14 mouse cellular contexts compared by ENCODE assay signal in genomic region chr12:107950667-107951179, GRCm38 (mm10). TPM values are rescaled to one million over a fixed set of nuclear protein-coding genes. Genes with fewer than 3 reads are reported as not detected.
DNase-seq lines count a peak whose midpoint lies in the region; ATAC-seq and TF ChIP-seq lines count a peak whose summit lies in the region.
"Had no signal": no experiment of that assay in that cellular context is flagged by ENCODE, and none has a peak within 500 bp of the region (broad histone marks: within the 10 kb centered on the region; RNA-seq: fewer than 3 reads in every experiment).

No protein-coding gene starts in this region.

- 60% methylated on average over 20 of the region's 20 CpGs for WGBS in heart, postnatal 0 days
- 19% methylated on average over 20 of the region's 20 CpGs for WGBS in limb, embryonic 15.5 days

- TF ChIP-seq POLR2A in embryonic fibroblast, embryonic 13.5 days (IDR thresholded peaks at IDR 0.05; ENCODE audit: low read depth, low read length): no peak

- H3K4me2 ChIP-seq in heart, postnatal 0 days (ENCODE audit: low read depth, low read length): peak overlapping the region; percentile 24
- H3K4me2 ChIP-seq in limb, embryonic 15.5 days: peak overlapping the region; percentile 38

- no peak for TF ChIP-seq EP300 in heart, postnatal 0 days (IDR thresholded peaks at IDR 0.05; ENCODE audit: low read depth)

- H3K9ac ChIP-seq in heart, postnatal 0 days (replicated peaks; ENCODE audit: low read depth, low read length): no peak overlapping the region
- no peak overlapping the region for H3K9ac ChIP-seq in limb, embryonic 15.5 days

- H3K27ac ChIP-seq in heart, postnatal 0 days (ENCODE audit: low read depth): no peak overlapping the region
- peak overlapping the region; percentile 83 for H3K27ac ChIP-seq in embryonic fibroblast, embryonic 13.5 days (ENCODE audit: insufficient read depth, low read length)
- H3K27ac ChIP-seq in limb, embryonic 15.5 days: peak overlapping the region; percentile 50; the same call in 1 of the 2 replicates
- no peak overlapping the region for H3K27ac ChIP-seq in left cerebral cortex, adult 2 months

- ATAC-seq in heart, postnatal 0 days (ENCODE audit: insufficient read depth, low read depth): no peak
- no peak for ATAC-seq in limb, embryonic 15.5 days (ENCODE audit: insufficient number of reproducible peaks, low FRiP score, low TSS enrichment, low read depth)

- no peak for TF ChIP-seq CTCF in heart, postnatal 0 days (IDR thresholded peaks at IDR 0.05; ENCODE audit: low read depth)
- TF ChIP-seq CTCF in embryonic fibroblast, embryonic 13.5 days (IDR thresholded peaks at IDR 0.05; ENCODE audit: borderline replicate concordance, insufficient read depth, low read length): no peak
- TF ChIP-seq CTCF in left cerebral cortex, adult 2 months (IDR thresholded peaks at IDR 0.05): no peak

- H3K9me3 ChIP-seq in heart, postnatal 0 days (replicated peaks; ENCODE audit: control insufficient read depth, low read length): no peaks in the 10 kb centered on the region
- no peaks in the 10 kb centered on the region for H3K9me3 ChIP-seq in limb, embryonic 15.5 days

- no peak for DNase-seq in heart, postnatal 0 days (ENCODE audit: low spot score)
- DNase-seq in heart, postnatal 10 days: no peak
- DNase-seq in Muller cell, postnatal 12 days (ENCODE audit: inconsistent ontology term): peak; percentile 84
- DNase-seq in adrenal gland, adult 8-10 months: no peak
- DNase-seq in left cerebral cortex, adult 2 months (ENCODE audit: extremely low spot score in 1 of 2, low spot score in 2 of 2): no peak
- no peak for DNase-seq in urinary bladder, postnatal 10 days (ENCODE audit: low spot score)
- DNase-seq: cerebellum, adult 9-10 months; heart, postnatal 14 days; kidney, postnatal 4 days; left cerebral cortex, postnatal 4 days; lung, postnatal 14 days had no signal

- H3K4me1 ChIP-seq in heart, postnatal 0 days (ENCODE audit: control insufficient read depth, insufficient read depth): no peaks in the 10 kb centered on the region
- peaks cover 23% of the 10 kb centered on the region for H3K4me1 ChIP-seq in embryonic fibroblast, embryonic 13.5 days (ENCODE audit: control insufficient read depth, insufficient read depth, low read length)
- H3K4me1 ChIP-seq in limb, embryonic 15.5 days: peaks cover 64% of the 10 kb centered on the region

- H3K36me3 ChIP-seq in heart, postnatal 0 days (replicated peaks; ENCODE audit: control insufficient read depth, insufficient read depth, low read length): no peaks in the 10 kb centered on the region
- H3K36me3 ChIP-seq in limb, embryonic 15.5 days: no peaks in the 10 kb centered on the region

- intact Hi-C loops in heart, postnatal 10 days (cut with DNase I): no loop called here
- intact Hi-C loops in left cerebral cortex, adult 2 months (cut with DNase I): no loop called here

- no peak overlapping the region for H3K4me3 ChIP-seq in heart, postnatal 0 days (ENCODE audit: low read depth, low read length)
- H3K4me3 ChIP-seq in embryonic fibroblast, embryonic 13.5 days (ENCODE audit: insufficient read depth, low read length): no peak overlapping the region
- no peak overlapping the region for H3K4me3 ChIP-seq in limb, embryonic 15.5 days
- H3K4me3 ChIP-seq in left cerebral cortex, adult 2 months: no peak overlapping the region
- H3K4me3 ChIP-seq: erythroblast, embryonic 14.5 days had no signal

- no peaks in the 10 kb centered on the region for H3K27me3 ChIP-seq in heart, postnatal 0 days (ENCODE audit: control insufficient read depth, insufficient read depth, low read length)
- H3K27me3 ChIP-seq in limb, embryonic 15.5 days: no peaks in the 10 kb centered on the region

RNA-seq across cellular contexts. Expression of gene Bcl11b, which starts 52.7 kb away (rescaled TPM):
- total RNA-seq in heart, postnatal 0 days (2014; rRNA removed; ENCODE audit: low replicate concordance): 2.7 and 7.3 TPM in 2 replicates
- 2.1 and 2.2 TPM in 2 replicates for polyA plus RNA-seq in heart, postnatal 0 days (2015; fragmentation: Nextera tagmentation; extraction: Ambion mirVana)
- 1 to 10 TPM; 1.6 to 1.8 TPM for total RNA-seq in heart, postnatal 10 days (2021)
- 3.0 and 6.5 TPM in 2 replicates for polyA plus RNA-seq in embryonic fibroblast, embryonic 13.5 days (2011; ENCODE audit: insufficient read length, low read depth, missing spikeins)
- 14.3 and 19.9 TPM in 2 replicates for polyA plus RNA-seq in limb, embryonic 15.5 days (2015; fragmentation: Nextera tagmentation; extraction: Ambion mirVana)
- total RNA-seq in adrenal gland, adult 8-10 months (2022): under 1 TPM; 0.17 to 0.80 (median 0.55) TPM
- 10 to 100 TPM; 57.8 to 69.0 TPM for total RNA-seq in left cerebral cortex, adult 2 months (2021)
- polyA plus RNA-seq: erythroblast, embryonic 14.5 days had no signal

Comparison
In these comparisons a context has a peak if more than half of its experiments do, and no peak if none do; other contexts are left out.
1. H3K27ac ChIP-seq: peak in embryonic fibroblast, embryonic 13.5 days (single experiment) and limb, embryonic 15.5 days (single experiment); none in heart, postnatal 0 days (single experiment) and left cerebral cortex, adult 2 months (single experiment).